Mouse (Mus musculus): Measurements from ENCODE around the gene Gm12695. TPM values are rescaled to one million over a fixed set of nuclear protein-coding genes. Genes with fewer than 3 reads are reported as not detected.

Gm12695 gene
- polyA plus RNA-seq, 1 experiment: not detected

Other genes with a start within 250 kb of the Gm12695 start
- 17.4 and 22.0 TPM in 2 replicates for gene Cyp2j6, start 231.5 kb downstream of the Gm12695 start, polyA plus RNA-seq (2012; ENCODE audit: insufficient read depth, insufficient read length, missing spikeins)
- 3.5 and 4.7 TPM in 2 replicates for gene Cyp2j9, start 193.6 kb downstream of the Gm12695 start, polyA plus RNA-seq (2012; ENCODE audit: insufficient read depth, insufficient read length, missing spikeins)
- gene Cyp2j5, start 121.0 kb downstream of the Gm12695 start, polyA plus RNA-seq (2012; ENCODE audit: insufficient read depth, insufficient read length, missing spikeins): 0.44 TPM in 1 of 2 replicates, not detected in the other

Data from brown adipose tissue, adult 24 weeks (tissue).